ENCODE assay signal across 20 mouse cellular contexts in genomic region chr7:100233681-100234080, GRCm38 (mm10). TPM values are rescaled to one million over a fixed set of nuclear protein-coding genes. Genes with fewer than 3 reads are reported as not detected.
DNase-seq lines count a peak whose midpoint lies in the region; ATAC-seq and TF ChIP-seq lines count a peak whose summit lies in the region.
"Had no signal": no experiment of that assay in that cellular context is flagged by ENCODE, and none has a peak within 500 bp of the region (broad histone marks: within the 10 kb centered on the region; RNA-seq: fewer than 3 reads in every experiment).

No protein-coding gene starts in this region.

- ATAC-seq in granulocyte monocyte progenitor cell, adult 5-6 weeks (replicated peaks; ENCODE audit: poor library complexity, severe bottlenecking) = 0 out of 2 replicates have a peak, but pooled peaks have one; percentile 17
- ATAC-seq in liver, postnatal 0 days = no peak
- no peak for ATAC-seq in stomach, postnatal 0 days (ENCODE audit: low FRiP score, low TSS enrichment)
- no peak for ATAC-seq in kidney, embryonic 14.5 days (ENCODE audit: low FRiP score, low TSS enrichment)
- ATAC-seq: forebrain, embryonic 16.5 days had no signal

- no peak for TF ChIP-seq POLR2A in bone marrow macrophage, adult 2 months (IDR thresholded peaks at IDR 0.05; ENCODE audit: borderline replicate concordance, low read depth, low read length)

- H3K36me3 ChIP-seq in liver, postnatal 0 days (replicated peaks; ENCODE audit: insufficient read depth, low read length) = no peaks in the 10 kb centered on the region
- H3K36me3 ChIP-seq in stomach, postnatal 0 days (ENCODE audit: control insufficient read depth, insufficient read depth, low read length) = no peaks in the 10 kb centered on the region
- no peaks in the 10 kb centered on the region for H3K36me3 ChIP-seq in kidney, embryonic 14.5 days (ENCODE audit: control insufficient read depth, insufficient read depth, low read length)
- H3K36me3 ChIP-seq: G1E; hindbrain, embryonic 13.5 days; lung, embryonic 15.5 days; neural tube, embryonic 13.5 days had no signal

- no peak for TF ChIP-seq CTCF in bone marrow macrophage, adult 2 months (IDR thresholded peaks at IDR 0.05; ENCODE audit: low read depth, low read length)
- no peak for TF ChIP-seq CTCF in liver, postnatal 0 days (IDR thresholded peaks at IDR 0.05; ENCODE audit: low read depth)
- no peak for TF ChIP-seq CTCF in stomach, postnatal 0 days (IDR thresholded peaks at IDR 0.05; ENCODE audit: low read depth)

- peak; percentile 57 for DNase-seq in heart, adult 11 months
- DNase-seq in heart, adult 8-10 months (ENCODE audit: low spot score) = no peak
- DNase-seq in liver, postnatal 0 days = no peak
- no peak for DNase-seq in stomach, postnatal 0 days (ENCODE audit: low spot score)
- DNase-seq in adrenal gland, postnatal 14 days = no peak
- DNase-seq: adrenal gland, adult 8-10 months; kidney, adult 11 months; right cerebral cortex, postnatal 25 days had no signal

- peak; percentile 18; the same call in 1 of the 2 replicates for TF ChIP-seq EP300 in liver, postnatal 0 days (IDR thresholded peaks at IDR 0.05; ENCODE audit: low read depth)
- no peak for TF ChIP-seq EP300 in stomach, postnatal 0 days (optimal IDR thresholded peaks at IDR 0.05)

- H3K4me2 ChIP-seq in liver, postnatal 0 days (ENCODE audit: low read depth, low read length) = no peak overlapping the region
- H3K4me2 ChIP-seq in stomach, postnatal 0 days (replicated peaks; ENCODE audit: low read depth) = no peak overlapping the region
- H3K4me2 ChIP-seq in kidney, embryonic 14.5 days (replicated peaks; ENCODE audit: low read depth, low read length) = no peak overlapping the region
- H3K4me2 ChIP-seq: hindbrain, embryonic 13.5 days; lung, embryonic 15.5 days; neural tube, embryonic 13.5 days had no signal

- H3K9me3 ChIP-seq in liver, postnatal 0 days (ENCODE audit: low read length) = no peaks in the 10 kb centered on the region
- no peaks in the 10 kb centered on the region for H3K9me3 ChIP-seq in stomach, postnatal 0 days (ENCODE audit: control insufficient read depth, low read length)
- H3K9me3 ChIP-seq in kidney, embryonic 14.5 days (ENCODE audit: control insufficient read depth, low read length) = no peaks in the 10 kb centered on the region
- H3K9me3 ChIP-seq: G1E; hindbrain, embryonic 13.5 days; lung, embryonic 15.5 days; neural tube, embryonic 13.5 days had no signal

- peaks cover 25% of the 10 kb centered on the region for H3K4me1 ChIP-seq in bone marrow macrophage, adult 2 months (ENCODE audit: control insufficient read depth, insufficient read depth, low read length)
- H3K4me1 ChIP-seq in liver, postnatal 0 days (ENCODE audit: insufficient read depth) = peaks cover 3% of the 10 kb centered on the region; the same call in 1 of the 2 replicates
- no peaks in the 10 kb centered on the region for H3K4me1 ChIP-seq in stomach, postnatal 0 days (replicated peaks; ENCODE audit: control insufficient read depth, insufficient read depth)
- no peaks in the 10 kb centered on the region for H3K4me1 ChIP-seq in kidney, embryonic 14.5 days (ENCODE audit: control insufficient read depth, insufficient read depth, low read length)

- H3K9ac ChIP-seq in liver, postnatal 0 days (replicated peaks) = no peak overlapping the region
- H3K9ac ChIP-seq in stomach, postnatal 0 days (ENCODE audit: low read length) = no peak overlapping the region
- no peak overlapping the region for H3K9ac ChIP-seq in kidney, embryonic 14.5 days (ENCODE audit: low read depth, low read length)
- H3K9ac ChIP-seq: hindbrain, embryonic 13.5 days; lung, embryonic 15.5 days; neural tube, embryonic 13.5 days had no signal

- peak overlapping the region; percentile 7; the same call in 1 of the 2 replicates for H3K27ac ChIP-seq in bone marrow macrophage, adult 2 months (ENCODE audit: insufficient read depth, low read depth, low read length)
- no peak overlapping the region for H3K27ac ChIP-seq in liver, postnatal 0 days (ENCODE audit: low read depth)
- no peak overlapping the region for H3K27ac ChIP-seq in stomach, postnatal 0 days (replicated peaks)
- H3K27ac ChIP-seq in kidney, embryonic 14.5 days (ENCODE audit: low read depth, low read length) = no peak overlapping the region
- H3K27ac ChIP-seq: heart, adult 2 months; hindbrain, embryonic 13.5 days; lung, embryonic 15.5 days; macrophage; neural tube, embryonic 13.5 days had no signal

- H3K27me3 ChIP-seq in liver, postnatal 0 days (ENCODE audit: insufficient read depth, low read length) = no peaks in the 10 kb centered on the region
- H3K27me3 ChIP-seq in stomach, postnatal 0 days (ENCODE audit: control insufficient read depth, insufficient read depth, low read length) = no peaks in the 10 kb centered on the region
- H3K27me3 ChIP-seq in kidney, embryonic 14.5 days (ENCODE audit: control insufficient read depth, insufficient read depth, low read length) = no peaks in the 10 kb centered on the region
- H3K27me3 ChIP-seq: hindbrain, embryonic 13.5 days; lung, embryonic 15.5 days; neural tube, embryonic 13.5 days had no signal

- H3K4me3 ChIP-seq in bone marrow macrophage, adult 2 months (ENCODE audit: insufficient read depth, low read length) = no peak overlapping the region
- no peak overlapping the region for H3K4me3 ChIP-seq in liver, postnatal 0 days (ENCODE audit: low read depth, low read length)
- no peak overlapping the region for H3K4me3 ChIP-seq in stomach, postnatal 0 days (ENCODE audit: low read depth, low read length)
- H3K4me3 ChIP-seq in kidney, embryonic 14.5 days (ENCODE audit: low read length) = no peak overlapping the region
- H3K4me3 ChIP-seq: heart, adult 2 months; hindbrain, embryonic 13.5 days; lung, embryonic 15.5 days; neural tube, embryonic 13.5 days had no signal

RNA-seq across cellular contexts. Expression of gene Pgm2l1, which starts 6.5 kb away (rescaled TPM):
- 1 to 10 TPM; 5.5 to 7.9 (median 7.2) TPM for total RNA-seq in heart, adult 8-10 months (2022)
- 14.1 and 14.4 TPM in 2 replicates for polyA plus RNA-seq in bone marrow macrophage, adult 2 months (2012; ENCODE audit: insufficient read depth, insufficient read length, missing spikeins)
- 7.9 and 10.8 TPM in 2 replicates for total RNA-seq in granulocyte monocyte progenitor cell, adult 5-6 weeks (2014; fragmentation: Nextera tagmentation)
- total RNA-seq in granulocyte monocyte progenitor cell, adult 5-6 weeks (2017) = 6.7 and 8.4 TPM in 2 replicates
- 0.91 and 0.96 TPM in 2 replicates for polyA plus RNA-seq in liver, postnatal 0 days (2015; fragmentation: Nextera tagmentation; extraction: Ambion mirVana)
- 0.90 and 1.0 TPM in 2 replicates for polyA plus RNA-seq in stomach, postnatal 0 days (2015; fragmentation: Nextera tagmentation; extraction: Ambion mirVana)
- 5.5 and 5.9 TPM in 2 replicates for polyA plus RNA-seq in kidney, embryonic 14.5 days (2014; fragmentation: Nextera tagmentation; extraction: Ambion mirVana)
- 6.7 and 11.4 TPM in 2 replicates for total RNA-seq in adrenal gland, postnatal 14 days (2021)

RNA-seq across cellular contexts. Expression of gene P4ha3, which starts 51.6 kb away (rescaled TPM):
- total RNA-seq in heart, adult 8-10 months (2022) = under 1 TPM in 3 of 4 experiments, not detected in 1; 0.12 to 0.29 (median 0.16) TPM
- 0.29 TPM in 1 of 2 replicates, not detected in the other for polyA plus RNA-seq in bone marrow macrophage, adult 2 months (2012; ENCODE audit: insufficient read depth, insufficient read length, missing spikeins)
- not detected in 2 replicates for total RNA-seq in granulocyte monocyte progenitor cell, adult 5-6 weeks (2014; fragmentation: Nextera tagmentation)
- not detected in 2 replicates for total RNA-seq in granulocyte monocyte progenitor cell, adult 5-6 weeks (2017)
- polyA plus RNA-seq in liver, postnatal 0 days (2015; fragmentation: Nextera tagmentation; extraction: Ambion mirVana) = 0.19 and 0.27 TPM in 2 replicates
- 1.2 and 1.4 TPM in 2 replicates for polyA plus RNA-seq in stomach, postnatal 0 days (2015; fragmentation: Nextera tagmentation; extraction: Ambion mirVana)
- 7.3 and 8.6 TPM in 2 replicates for polyA plus RNA-seq in kidney, embryonic 14.5 days (2014; fragmentation: Nextera tagmentation; extraction: Ambion mirVana)
- 1.4 and 1.8 TPM in 2 replicates for total RNA-seq in adrenal gland, postnatal 14 days (2021)
- total RNA-seq: CH12.LX had no signal
- polyA plus RNA-seq: G1E had no signal

RNA-seq across cellular contexts. Expression of gene Kcne3, which starts 57.4 kb away (rescaled TPM):
- 1 to 10 TPM in 1 of 4 experiments, under 1 TPM in 3; 0.28 to 1.5 (median 0.66) TPM for total RNA-seq in heart, adult 8-10 months (2022)
- 1.7 and 5.0 TPM in 2 replicates for polyA plus RNA-seq in bone marrow macrophage, adult 2 months (2012; ENCODE audit: insufficient read depth, insufficient read length, missing spikeins)
- total RNA-seq in granulocyte monocyte progenitor cell, adult 5-6 weeks (2014; fragmentation: Nextera tagmentation) = 0.88 and 2.8 TPM in 2 replicates
- 0.95 TPM in 1 of 2 replicates, not detected in the other for total RNA-seq in granulocyte monocyte progenitor cell, adult 5-6 weeks (2017)
- 1.4 and 1.6 TPM in 2 replicates for polyA plus RNA-seq in liver, postnatal 0 days (2015; fragmentation: Nextera tagmentation; extraction: Ambion mirVana)
- 3.8 and 4.7 TPM in 2 replicates for polyA plus RNA-seq in stomach, postnatal 0 days (2015; fragmentation: Nextera tagmentation; extraction: Ambion mirVana)
- 2.4 and 4.9 TPM in 2 replicates for polyA plus RNA-seq in kidney, embryonic 14.5 days (2014; fragmentation: Nextera tagmentation; extraction: Ambion mirVana)
- 2.0 and 2.6 TPM in 2 replicates for total RNA-seq in adrenal gland, postnatal 14 days (2021)
- total RNA-seq: CH12.LX had no signal
- polyA plus RNA-seq: activated CD4-positive, CD25-positive, alpha-beta regulatory T cell, adult 4 months had no signal
